Mouse (Mus musculus) megakaryocyte, adult 5-6 weeks (primary cell): ENCODE results near the gene Olfr766-ps1. TPM values are rescaled to one million over a fixed set of nuclear protein-coding genes. Genes with fewer than 3 reads are reported as not detected.
"Not testable (repeated sequence)": the region's sequence is repeated elsewhere in the genome, so short reads cannot be mapped to it uniquely, and the experiment has no call there.

Experiments
- ATAC-seq: 2 replicates; pipeline ENCODE4 v1.8.0; 2016; ENCODE audit warnings: mild to moderate bottlenecking, inconsistent platforms; ENCODE audit not compliant: poor library complexity, severe bottlenecking
- total RNA-seq, 2 experiments: library from RNA; stranded (forward) in 1 of 2; stranded (reverse) in 1 of 2; fragments of 153-499, 151-499 nt in 1 of 2; fragments of 221-1000, 200-1000 nt in 1 of 2; gene quantifications; 2 replicates each; pipeline versions ENCODE4 v1.2.3 to v1.2.4; 2015 to 2017

The Olfr766-ps1 gene
- total RNA-seq (2015): not detected in 2 replicates
- total RNA-seq (2017): not detected in 2 replicates

DNA sequence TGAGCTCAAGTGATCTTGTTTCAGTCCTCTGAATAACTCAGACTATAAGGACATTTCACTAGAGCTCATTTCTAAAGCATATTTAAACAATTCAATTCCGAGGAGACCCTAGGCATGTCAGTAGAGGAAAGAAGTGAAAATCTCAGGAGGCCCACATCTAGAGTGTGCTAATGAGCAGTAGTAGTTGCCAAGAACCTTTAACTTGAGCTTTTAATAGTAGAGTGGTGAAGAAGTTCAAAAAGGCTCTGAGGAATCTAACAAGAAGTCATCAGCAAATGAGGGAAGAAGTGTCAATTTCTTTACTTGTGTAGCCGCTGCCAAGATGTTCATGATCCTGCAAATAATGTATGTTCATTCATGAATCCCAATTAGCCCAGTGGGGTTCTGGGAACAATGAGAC is at the start of gene Olfr766-ps1:
Gene Olfr766-ps1, minus strand, starts transcription at position 101 of the 400 bp plus-strand sequence.
- ATAC-seq: no peak

DNA sequence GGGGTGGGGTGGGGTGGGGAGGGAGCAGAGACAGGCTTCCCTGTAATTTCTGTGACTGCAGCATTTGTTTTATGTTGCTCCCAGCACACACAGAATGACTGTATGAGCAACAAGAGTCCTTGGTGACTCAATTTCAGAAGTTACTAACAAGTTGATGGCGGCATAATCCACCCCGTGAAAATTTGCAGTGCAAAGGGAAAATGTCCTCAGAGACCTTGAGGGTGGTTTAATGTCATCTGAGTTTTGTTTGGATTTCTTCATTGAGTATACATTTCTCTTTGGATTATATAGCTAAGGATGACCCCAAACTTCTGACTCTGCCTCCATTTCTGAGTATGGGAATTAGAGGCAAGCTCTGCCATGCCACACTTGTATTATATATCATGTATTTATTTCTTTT is 49.0 kb upstream of the Olfr766-ps1 start, which contains the start of gene Olfr769:
Gene Olfr769, minus strand, starts transcription at position 101 of the 400 bp plus-strand sequence.
- no peak for ATAC-seq

DNA sequence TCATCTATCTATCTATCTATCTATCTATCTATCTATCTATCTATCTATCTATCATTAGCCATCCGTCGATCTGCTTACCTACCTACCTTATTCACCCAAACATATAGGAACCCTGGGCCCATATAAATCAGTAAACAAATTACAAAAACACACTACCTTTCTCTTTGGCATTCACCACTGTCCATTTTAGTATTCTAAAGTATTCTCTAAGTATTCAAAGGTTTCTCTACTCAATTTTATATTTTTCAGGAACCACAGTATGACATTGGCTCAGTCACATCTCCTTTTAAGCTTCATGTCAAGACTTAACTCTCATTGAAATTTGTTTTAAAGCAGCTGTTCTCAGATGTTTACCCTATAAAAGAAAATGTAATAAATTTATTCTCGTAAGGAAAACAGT is 46.4 kb upstream of the Olfr766-ps1 start:
- ATAC-seq: no peak

DNA sequence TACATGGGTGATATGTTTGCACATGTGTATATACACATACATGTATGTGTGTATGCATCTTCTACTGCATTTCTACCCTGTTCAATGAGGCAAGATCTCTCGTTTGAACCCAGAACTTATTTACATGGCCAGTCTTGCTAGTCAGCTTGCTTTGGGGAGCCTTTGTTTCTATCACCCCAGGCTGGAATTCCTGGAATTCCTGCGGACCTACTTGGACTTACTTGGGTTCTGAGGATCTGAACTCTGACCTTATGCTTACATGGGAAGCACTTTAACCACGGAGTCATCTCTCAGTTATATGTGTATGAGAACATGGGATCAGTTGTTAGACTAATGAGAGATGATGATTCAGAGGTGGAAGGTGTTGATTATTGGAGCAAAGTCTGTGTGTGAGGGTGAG is 32.5 kb upstream of the Olfr766-ps1 start:
- no peak for ATAC-seq

DNA sequence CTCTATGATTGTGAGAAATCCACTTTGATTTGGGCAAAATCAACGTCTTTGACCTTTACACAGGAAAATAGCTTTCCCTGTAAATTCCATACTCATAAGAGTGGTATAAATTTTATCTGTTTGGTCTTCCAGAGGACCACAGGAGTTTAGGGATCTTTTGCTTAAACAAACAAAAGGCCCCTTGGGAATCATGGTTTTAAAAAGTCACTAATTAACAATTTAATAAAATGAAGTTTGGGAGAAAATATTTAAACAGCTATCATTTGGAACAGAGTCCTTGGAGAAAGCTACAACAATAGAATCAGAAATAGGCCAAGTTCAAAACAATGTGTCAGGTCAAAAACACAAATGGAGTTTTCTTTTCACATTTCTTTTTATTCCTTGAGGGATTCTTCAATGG is 30.5 kb upstream of the Olfr766-ps1 start, which contains the start of gene Olfr768:
Gene Olfr768, minus strand, starts transcription at position 101 of the 400 bp plus-strand sequence.
- ATAC-seq: no peak

DNA sequence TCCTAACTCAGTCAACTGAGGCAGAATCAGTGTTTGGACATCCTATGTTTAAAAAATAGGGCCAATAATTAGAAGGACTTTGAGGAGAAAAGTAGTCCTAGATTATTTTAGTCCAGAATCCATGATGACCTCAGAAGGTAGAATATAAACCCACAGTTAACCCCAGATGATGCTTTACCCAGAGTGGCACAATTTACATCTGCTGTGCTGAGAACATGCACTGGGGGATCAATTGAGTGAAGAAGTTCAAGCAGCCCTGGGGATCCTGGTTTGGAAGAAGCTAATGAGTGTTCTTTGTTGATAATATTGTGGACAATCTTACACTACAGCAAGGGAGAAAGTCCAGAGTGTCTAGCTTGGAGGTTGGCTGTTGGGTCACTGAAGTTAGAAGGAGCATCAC is 14.0 kb upstream of the Olfr766-ps1 start, which contains the start of gene Olfr767:
Gene Olfr767, minus strand, starts transcription at position 101 of the 400 bp plus-strand sequence.
- ATAC-seq: not testable (repeated sequence)

DNA sequence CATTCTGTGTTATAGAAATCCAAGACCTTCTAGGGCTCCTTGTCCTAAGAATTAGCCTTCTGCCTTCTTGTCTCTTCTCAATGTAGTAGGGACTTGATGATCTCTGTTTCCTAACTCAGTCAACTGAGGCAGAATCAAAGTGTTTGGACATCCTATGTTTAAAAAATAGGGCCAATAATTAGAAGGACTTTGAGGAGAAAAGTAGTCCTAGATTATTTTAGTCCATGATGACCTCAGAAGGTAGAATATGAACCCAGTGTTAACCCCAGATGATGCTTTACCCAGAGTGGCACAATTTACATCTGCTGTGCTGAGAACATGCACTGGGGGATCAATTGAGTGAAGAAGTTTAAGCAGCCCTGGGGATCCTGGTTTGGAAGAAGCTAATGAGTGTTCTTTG is 18.9 kb downstream of the Olfr766-ps1 start, which contains the start of gene Olfr765:
Gene Olfr765, minus strand, starts transcription at position 101 of the 400 bp plus-strand sequence.
- not testable (repeated sequence) for ATAC-seq

DNA sequence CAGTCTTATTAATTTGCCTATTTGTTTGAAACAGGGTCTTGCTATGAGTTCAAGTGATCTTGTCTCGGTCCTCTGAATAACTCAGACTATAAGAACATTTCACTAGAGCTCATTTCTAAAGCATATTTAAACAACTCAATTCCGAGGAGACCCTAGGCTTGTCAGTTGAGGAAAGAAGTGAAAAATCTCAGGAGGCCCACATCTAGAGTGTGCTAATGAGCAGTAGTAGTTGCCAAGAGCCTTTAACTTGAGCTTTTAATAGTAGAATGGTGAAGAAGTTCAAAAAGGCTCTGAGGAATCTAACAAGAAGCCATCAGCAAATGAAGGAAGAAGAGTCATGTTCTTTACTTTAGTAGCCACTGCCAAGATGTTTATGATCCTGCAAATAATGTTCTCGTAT is 29.0 kb downstream of the Olfr766-ps1 start, which contains the start of gene Olfr764-ps1:
Gene Olfr764-ps1, minus strand, starts transcription at position 101 of the 400 bp plus-strand sequence.
- no peak for ATAC-seq

DNA sequence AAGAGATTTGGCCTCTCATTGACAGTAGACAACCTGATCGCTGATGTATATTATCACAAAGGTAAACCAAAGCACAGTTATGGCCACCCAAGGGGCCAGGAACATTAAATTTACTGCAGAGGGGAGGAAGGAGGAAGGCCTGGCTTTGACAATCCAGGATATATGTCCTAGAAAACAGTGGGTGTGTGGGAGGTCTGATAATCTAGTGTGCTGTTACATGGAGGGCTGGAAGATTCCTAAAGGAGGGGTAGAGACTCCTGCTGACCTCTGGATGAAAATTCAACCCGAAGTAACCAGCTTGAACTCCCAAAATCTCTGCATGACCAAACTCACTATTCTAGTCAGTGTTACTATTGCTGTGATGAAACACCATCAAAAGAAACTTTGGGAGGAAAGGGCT is 40.4 kb downstream of the Olfr766-ps1 start:
- ATAC-seq: no peak

DNA sequence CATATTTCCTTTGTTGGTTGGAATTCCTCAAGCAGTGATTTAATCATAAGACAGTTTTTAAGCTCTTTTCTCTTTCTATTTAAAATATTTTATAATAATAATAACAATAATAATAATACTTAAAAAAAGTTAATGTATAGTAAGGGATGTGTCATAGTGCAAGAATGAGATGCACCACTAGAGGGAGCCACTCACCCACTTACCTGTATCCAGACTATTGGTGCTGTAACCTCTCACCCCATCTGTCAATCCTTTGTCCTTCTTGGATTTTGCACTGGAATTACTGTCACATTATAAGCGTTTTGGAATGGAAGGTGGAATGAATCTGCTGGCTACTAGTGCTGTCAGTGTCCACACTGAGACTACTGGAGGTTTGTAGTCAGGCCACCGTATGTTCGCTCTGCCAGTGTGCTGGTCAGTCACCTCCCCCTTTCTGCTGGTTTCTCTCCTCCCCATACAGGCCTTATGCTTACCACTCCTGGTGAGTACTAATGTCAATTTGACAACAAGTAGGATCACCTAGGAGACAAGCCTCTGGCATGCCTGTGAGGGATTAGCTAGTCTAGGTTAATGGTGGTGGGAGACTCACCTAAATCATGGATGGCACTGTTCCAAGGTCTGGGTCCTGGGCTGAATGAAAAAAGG is 42.6 kb downstream of the Olfr766-ps1 start:
- ATAC-seq: peak; percentile 68

DNA sequence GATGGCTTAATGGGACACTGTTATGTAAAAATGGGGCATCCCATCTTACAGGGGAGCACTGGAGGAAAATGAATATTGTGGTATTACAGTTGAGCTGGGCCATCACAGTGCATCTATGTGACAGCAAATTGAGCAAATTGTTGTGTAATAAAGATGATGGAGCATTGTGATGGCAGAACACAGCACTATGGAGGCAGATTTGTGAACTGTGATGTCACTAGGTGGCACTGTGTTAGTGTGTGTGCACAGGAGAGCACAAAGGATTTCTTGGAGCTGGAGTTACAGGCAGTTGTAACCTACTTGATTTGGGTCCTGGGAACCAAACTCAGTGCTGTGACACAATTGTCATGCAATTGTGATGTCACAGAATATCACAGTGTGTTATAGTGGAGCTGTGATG is 45.5 kb downstream of the Olfr766-ps1 start:
- ATAC-seq: no peak

DNA sequence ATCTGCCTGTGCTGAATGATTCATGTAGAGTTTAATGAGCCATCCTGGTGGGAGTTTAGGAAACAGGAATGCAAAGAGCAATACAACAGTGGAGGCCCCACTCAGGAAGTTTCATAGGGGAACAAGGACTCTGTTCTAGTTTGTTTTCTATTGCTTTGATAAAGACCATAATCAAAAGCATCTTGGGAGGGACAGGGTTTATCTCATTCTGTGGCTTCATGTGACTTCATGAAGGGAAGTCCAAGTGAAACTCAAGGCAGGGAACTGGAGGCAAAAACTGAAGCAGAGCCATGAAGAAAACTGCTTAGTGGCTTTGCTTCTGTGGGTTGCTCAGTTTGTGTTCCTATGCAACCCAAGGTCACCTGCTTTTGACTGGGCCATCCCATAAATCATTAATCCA is 54.3 kb downstream of the Olfr766-ps1 start:
- no peak for ATAC-seq

Other genes with a start within 250 kb of the Olfr766-ps1 start
- gene Ormdl2, start 247.3 kb downstream of the Olfr766-ps1 start, total RNA-seq (2015): 49.5 and 65.2 TPM in 2 replicates
- 67.1 and 72.3 TPM in 2 replicates for gene Ormdl2, start 247.3 kb downstream of the Olfr766-ps1 start, total RNA-seq (2017)
- gene Gdf11, start 177.3 kb downstream of the Olfr766-ps1 start, total RNA-seq (2015): 0.07 and 0.18 TPM in 2 replicates
- gene Gdf11, start 177.3 kb downstream of the Olfr766-ps1 start, total RNA-seq (2017): 0.18 and 0.28 TPM in 2 replicates
- gene Cd63, start 168.0 kb downstream of the Olfr766-ps1 start, total RNA-seq (2015): 60.5 and 76.0 TPM in 2 replicates
- gene Cd63, start 168.0 kb downstream of the Olfr766-ps1 start, total RNA-seq (2017): 46.8 and 47.1 TPM in 2 replicates
- 3.4 and 6.0 TPM in 2 replicates for gene Rdh5, start 146.1 kb downstream of the Olfr766-ps1 start, total RNA-seq (2015)
- gene Rdh5, start 146.1 kb downstream of the Olfr766-ps1 start, total RNA-seq (2017): 0.94 and 3.6 TPM in 2 replicates
- 190 and 212 TPM in 2 replicates for gene Bloc1s1, start 144.9 kb downstream of the Olfr766-ps1 start, total RNA-seq (2015)
- gene Bloc1s1, start 144.9 kb downstream of the Olfr766-ps1 start, total RNA-seq (2017): 135 and 165 TPM in 2 replicates
- not detected in 2 replicates for gene Itga7, start 135.2 kb downstream of the Olfr766-ps1 start, total RNA-seq (2015)
- not detected in 2 replicates for gene Itga7, start 135.2 kb downstream of the Olfr766-ps1 start, total RNA-seq (2017)
- not detected in 2 replicates for gene Mettl7b, start 108.0 kb downstream of the Olfr766-ps1 start, total RNA-seq (2015)
- gene Mettl7b, start 108.0 kb downstream of the Olfr766-ps1 start, total RNA-seq (2017): not detected in 2 replicates
- not detected in 2 replicates for gene Olfr9, start 79.5 kb downstream of the Olfr766-ps1 start, total RNA-seq (2015)
- gene Olfr9, start 79.5 kb downstream of the Olfr766-ps1 start, total RNA-seq (2017): not detected in 2 replicates
- not detected in 2 replicates for gene Olfr763, start 58.2 kb downstream of the Olfr766-ps1 start, total RNA-seq (2015)
- gene Olfr763, start 58.2 kb downstream of the Olfr766-ps1 start, total RNA-seq (2017): not detected in 2 replicates
- gene Olfr764-ps1, start 29.1 kb downstream of the Olfr766-ps1 start, total RNA-seq (2015): not detected in 2 replicates
- gene Olfr764-ps1, start 29.1 kb downstream of the Olfr766-ps1 start, total RNA-seq (2017): not detected in 2 replicates
- gene Olfr765, start 19.0 kb downstream of the Olfr766-ps1 start, total RNA-seq (2015): not detected in 2 replicates
- not detected in 2 replicates for gene Olfr765, start 19.0 kb downstream of the Olfr766-ps1 start, total RNA-seq (2017)
- not detected in 2 replicates for gene Olfr767, start 13.9 kb upstream of the Olfr766-ps1 start, total RNA-seq (2015)
- not detected in 2 replicates for gene Olfr767, start 13.9 kb upstream of the Olfr766-ps1 start, total RNA-seq (2017)
- gene Olfr768, start 30.4 kb upstream of the Olfr766-ps1 start, total RNA-seq (2015): not detected in 2 replicates
- gene Olfr768, start 30.4 kb upstream of the Olfr766-ps1 start, total RNA-seq (2017): not detected in 2 replicates
- not detected in 2 replicates for gene Olfr769, start 48.9 kb upstream of the Olfr766-ps1 start, total RNA-seq (2015)
- gene Olfr769, start 48.9 kb upstream of the Olfr766-ps1 start, total RNA-seq (2017): not detected in 2 replicates
- gene Olfr770, start 70.0 kb upstream of the Olfr766-ps1 start, total RNA-seq (2015): not detected in 2 replicates
- gene Olfr770, start 70.0 kb upstream of the Olfr766-ps1 start, total RNA-seq (2017): not detected in 2 replicates
- not detected in 2 replicates for gene Olfr771, start 95.8 kb upstream of the Olfr766-ps1 start, total RNA-seq (2015)
- not detected in 2 replicates for gene Olfr771, start 95.8 kb upstream of the Olfr766-ps1 start, total RNA-seq (2017)
- not detected in 2 replicates for gene Olfr772, start 108.9 kb upstream of the Olfr766-ps1 start, total RNA-seq (2015)
- not detected in 2 replicates for gene Olfr772, start 108.9 kb upstream of the Olfr766-ps1 start, total RNA-seq (2017)
- gene Olfr773, start 118.4 kb upstream of the Olfr766-ps1 start, total RNA-seq (2015): not detected in 2 replicates
- not detected in 2 replicates for gene Olfr773, start 118.4 kb upstream of the Olfr766-ps1 start, total RNA-seq (2017)
- not detected in 2 replicates for gene Olfr774, start 167.2 kb upstream of the Olfr766-ps1 start, total RNA-seq (2015)
- gene Olfr774, start 167.2 kb upstream of the Olfr766-ps1 start, total RNA-seq (2017): not detected in 2 replicates
- gene Olfr775, start 179.4 kb upstream of the Olfr766-ps1 start, total RNA-seq (2015): not detected in 2 replicates
- gene Olfr775, start 179.4 kb upstream of the Olfr766-ps1 start, total RNA-seq (2017): not detected in 2 replicates
- not detected in 2 replicates for gene Olfr776, start 190.2 kb upstream of the Olfr766-ps1 start, total RNA-seq (2015)
- gene Olfr776, start 190.2 kb upstream of the Olfr766-ps1 start, total RNA-seq (2017): not detected in 2 replicates
- not detected in 2 replicates for gene Olfr777, start 202.5 kb upstream of the Olfr766-ps1 start, total RNA-seq (2015)
- gene Olfr777, start 202.5 kb upstream of the Olfr766-ps1 start, total RNA-seq (2017): not detected in 2 replicates
- gene Olfr780, start 249.1 kb upstream of the Olfr766-ps1 start, total RNA-seq (2015): not detected in 2 replicates
- not detected in 2 replicates for gene Olfr780, start 249.1 kb upstream of the Olfr766-ps1 start, total RNA-seq (2017)